Mouse (Mus musculus) gastrocnemius, postnatal 36 days (tissue): Measurements from ENCODE around the gene Prr12. TPM values are rescaled to one million over a fixed set of nuclear protein-coding genes. Genes with fewer than 3 reads are reported as not detected.
A peak's percentile ranks its signal among the peaks of the same experiment; 100 is the strongest.
"Not testable (repeated sequence)": the region's sequence is repeated elsewhere in the genome, so short reads cannot be mapped to it uniquely, and the experiment has no call there.

ENCODE experiments used
- DNase-seq, 2 experiments: peaks; one replicate each; pipeline ENCODE4 v3.0.0; 2022
- intact Hi-C: fragments of 180-260 bp; cut with DNase I; formaldehyde crosslinking; loops from one replicate; pipeline ENCODE4 v1.15.1; 2025
- long read RNA-seq, 2 experiments: library from polyadenylated mRNA; stranded (forward); transcript quantifications; one replicate each; pipeline ENCODE4 v2.0.0; 2021
- total RNA-seq, 2 experiments: library from RNA; stranded (reverse); gene quantifications; 2 replicates each; pipeline ENCODE4 v1.2.3; 2021

The Prr12 gene
- 10 to 100 TPM; 11.3 to 14.1 TPM for total RNA-seq
- long read RNA-seq, experiment 1, partial matches to known transcripts = 1 of 4 reads
- long read RNA-seq, experiment 1, other reads (novel, unspliced or antisense) = 3 of 4 reads
- long read RNA-seq, experiment 2, partial matches to known transcripts = 2 of 5 reads
- long read RNA-seq, experiment 2, other reads (novel, unspliced or antisense) = 0 of 5 reads

DNA sequence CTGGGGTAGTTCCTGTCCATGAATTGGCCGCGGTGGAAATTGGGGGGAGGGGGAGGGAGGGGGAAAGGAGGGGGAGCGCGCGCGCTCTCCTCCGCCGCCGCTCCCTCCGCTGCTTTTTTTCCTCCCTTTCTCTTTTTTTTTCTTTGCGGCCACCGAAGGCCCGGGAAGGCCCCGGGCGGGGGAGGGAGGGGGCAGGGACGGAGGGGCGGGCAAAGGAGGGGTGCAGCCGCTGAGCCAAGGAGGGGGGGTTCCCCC lies at the start of gene Prr12:
Gene Prr12 (minus strand): TSS at position 20 of the 255 bp plus-strand sequence.
- intact Hi-C loops = loop anchor here (2.0 kb wide), 1 partner anchor 34 kb away; no protein-coding TSS in a partner anchor
- no peak for DNase-seq

DNA sequence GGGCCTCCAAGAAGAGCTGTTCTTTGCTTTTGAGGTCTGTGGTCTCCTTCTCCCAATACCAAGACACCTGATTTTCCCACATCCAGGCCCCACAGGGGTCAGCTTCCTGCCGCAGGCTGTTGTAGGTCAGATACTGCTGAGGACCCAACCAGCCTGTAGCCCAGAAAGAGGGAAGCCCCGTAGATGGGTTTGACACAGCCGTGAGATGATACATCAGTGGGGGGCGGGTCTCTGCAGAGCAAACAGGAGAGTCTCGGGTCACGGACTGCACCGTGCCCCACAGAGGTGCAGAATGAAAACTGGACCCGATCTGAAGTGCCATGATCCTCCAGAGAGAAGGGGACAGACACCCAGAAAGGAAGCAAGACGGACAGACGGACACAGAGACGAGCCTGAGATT lies 49.8 kb upstream of the Prr12 start:
- no peak for DNase-seq
- intact Hi-C loops = no loop called here

GRCm38 (mm10) chr7:45100046-45100445 lies 47.4 kb upstream of the Prr12 start:
- intact Hi-C loops = no loop called here

DNA sequence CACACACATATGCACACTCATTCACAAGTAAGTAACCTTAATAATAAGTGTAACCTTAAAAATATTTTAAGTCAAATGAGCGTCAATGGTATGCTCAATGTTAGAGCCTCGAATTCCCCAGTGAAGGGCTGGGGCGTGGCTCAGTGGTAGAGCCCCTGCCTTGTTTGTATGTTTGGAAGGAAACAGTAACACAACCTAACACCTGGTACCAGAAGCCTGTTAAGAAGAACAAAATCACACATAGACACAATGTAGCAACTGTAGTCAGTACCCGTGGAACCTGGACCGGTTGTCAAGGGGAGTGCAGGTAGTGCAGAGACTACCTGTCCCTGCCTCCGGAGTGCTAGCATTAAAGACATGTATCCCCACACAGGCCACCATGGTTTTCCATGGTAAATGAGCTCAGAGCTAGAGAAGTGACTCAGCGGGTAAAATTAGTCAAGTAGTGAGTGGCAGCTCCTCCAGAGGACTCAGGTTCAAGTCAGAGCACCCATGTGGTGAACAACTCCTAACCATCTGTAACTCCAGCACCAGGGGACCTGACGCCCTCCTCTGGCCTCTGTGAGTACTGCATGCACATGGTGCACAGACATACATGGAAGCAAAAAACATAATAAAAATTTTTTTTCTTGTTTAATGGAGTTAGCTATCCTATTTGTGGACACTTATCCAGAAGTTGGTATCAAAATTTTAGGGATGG lies 46.0 kb upstream of the Prr12 start:
- no peak for DNase-seq
- intact Hi-C loops = no loop called here

More at GRCm38 (mm10) chr7:45100046-45100445, 47.4 kb upstream of the Prr12 start:
- DNase-seq = no peak

DNA sequence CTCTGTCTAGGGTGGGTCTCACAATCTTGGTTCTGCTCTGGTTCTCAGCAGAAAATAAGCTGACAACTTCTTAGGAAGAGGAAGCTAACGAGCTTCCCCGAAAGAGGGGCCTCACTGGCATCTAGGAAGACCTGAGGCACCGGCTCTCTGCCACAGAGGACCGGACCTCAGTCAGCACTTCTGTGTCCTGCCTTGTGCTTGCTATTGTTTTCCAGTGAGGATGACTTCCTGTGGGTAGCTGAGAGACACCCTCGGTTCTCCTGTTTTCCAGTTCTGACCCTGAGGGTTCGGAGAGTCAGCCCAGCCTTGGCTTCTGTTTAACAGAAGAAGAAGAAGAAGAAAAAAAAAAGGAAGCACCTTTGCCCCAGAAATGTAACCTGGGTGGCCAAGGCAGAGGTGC lies 44.8 kb upstream of the Prr12 start:
- intact Hi-C loops = no loop called here
- DNase-seq = no peak

GRCm38 (mm10) chr7:45095965-45096364 lies 43.3 kb upstream of the Prr12 start:
- intact Hi-C loops, DNase-seq: not testable (repeated sequence)

GRCm38 (mm10) chr7:45095367-45095766 lies 42.7 kb upstream of the Prr12 start:
- intact Hi-C loops = no loop called here
- DNase-seq = no peak

DNA sequence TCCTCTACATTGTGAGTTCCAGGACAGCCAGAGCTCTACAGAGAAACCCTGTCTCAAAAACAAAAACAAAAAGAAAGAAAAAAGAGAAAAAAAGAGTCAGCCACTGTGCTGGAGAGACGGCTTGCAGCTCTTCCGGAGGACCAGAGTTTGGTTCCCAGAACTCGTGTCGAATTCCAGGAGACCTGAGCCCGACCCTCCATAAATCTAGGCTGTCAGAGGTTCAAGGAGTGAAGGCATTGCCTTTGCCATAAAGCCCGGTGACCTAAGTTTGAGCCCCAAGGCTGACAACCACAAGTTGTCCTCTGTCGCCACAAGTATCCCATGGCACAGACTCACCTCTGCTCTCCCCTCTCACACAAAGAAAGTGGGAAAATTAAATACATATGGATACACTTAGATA lies 41.4 kb upstream of the Prr12 start:
- no peak for DNase-seq
- intact Hi-C loops = no loop called here

GRCm38 (mm10) chr7:45093516-45093905 lies 40.8 kb upstream of the Prr12 start:
- no peak for DNase-seq
- intact Hi-C loops = no loop called here

- intact Hi-C loops = no loop called here
- no peak for DNase-seq
These were observed 40.3 kb upstream of the Prr12 start for GRCm38 (mm10) chr7:45092828-45093515.

GRCm38 (mm10) chr7:45092048-45092447 lies 39.4 kb upstream of the Prr12 start, which contains the start of gene Rcn3:
Gene Rcn3, minus strand, starts transcription at chr7:45092221.
- DNase-seq = peak; percentile 75 to 83
- intact Hi-C loops = no loop called here

DNA sequence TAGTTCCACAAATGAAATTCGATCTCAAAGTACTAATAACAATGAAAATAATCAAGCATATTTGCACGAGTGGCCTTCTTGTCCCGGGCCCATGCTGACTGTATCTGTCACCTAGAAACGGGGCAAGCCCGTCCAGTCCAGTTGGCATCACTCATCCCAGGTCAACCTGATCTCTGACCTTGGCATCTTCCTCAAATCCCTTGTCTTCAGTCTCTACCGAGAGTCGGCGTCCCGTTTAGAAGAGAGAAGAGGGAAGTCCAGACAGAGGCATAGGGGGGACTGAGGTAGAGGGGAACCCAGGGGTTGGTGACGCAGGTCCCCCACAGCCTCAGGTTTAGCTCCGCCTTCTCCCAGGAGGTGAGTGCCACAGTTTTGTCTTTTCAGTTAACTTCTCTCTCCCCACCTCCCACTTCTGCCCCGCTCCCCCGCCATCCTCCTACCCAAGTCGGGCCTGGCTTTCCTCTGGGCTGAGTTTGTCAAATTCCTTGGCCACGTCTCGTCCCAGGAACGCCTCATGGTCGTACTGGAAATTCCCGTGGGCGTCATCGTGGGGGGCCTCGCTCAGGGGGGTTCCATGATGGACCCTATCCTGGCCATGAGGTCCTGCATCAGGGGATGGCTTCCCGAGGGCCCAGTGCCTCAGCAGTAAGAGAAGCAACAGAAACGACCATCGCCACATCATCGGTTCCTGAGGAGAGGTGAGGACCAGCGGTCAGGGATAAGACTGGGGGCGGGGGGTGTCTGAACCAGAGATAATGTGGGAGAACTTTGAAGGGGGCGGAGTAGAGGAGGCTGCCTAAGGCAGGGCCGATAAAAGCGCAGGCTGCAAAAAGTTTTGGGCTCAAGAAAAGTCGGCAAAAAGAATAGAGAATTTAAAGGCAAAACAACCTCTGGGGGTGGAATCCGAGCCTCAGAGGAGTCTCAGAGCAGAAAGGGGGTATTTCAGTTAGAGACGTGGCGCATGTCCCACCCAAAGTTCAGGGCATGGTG lies 38.6 kb upstream of the Prr12 start:
- intact Hi-C loops = no loop called here
- no peak for DNase-seq

- intact Hi-C loops = no loop called here
- DNase-seq = no peak
These were observed 37.7 kb upstream of the Prr12 start for GRCm38 (mm10) chr7:45090251-45090977.

- no peak for DNase-seq
- intact Hi-C loops = no loop called here
These were observed 35.9 kb upstream of the Prr12 start for GRCm38 (mm10) chr7:45088597-45088996.

- intact Hi-C loops = no loop called here
- DNase-seq = no peak
These were observed 33.4 kb upstream of the Prr12 start for GRCm38 (mm10) chr7:45086084-45086483.

GRCm38 (mm10) chr7:45083300-45083890 lies 30.7 kb upstream of the Prr12 start:
- intact Hi-C loops = loop anchor here (5.0 kb wide), 1 partner anchor 39 kb away; the partner anchor contains the start of gene Rps11
- no peak for DNase-seq

DNA sequence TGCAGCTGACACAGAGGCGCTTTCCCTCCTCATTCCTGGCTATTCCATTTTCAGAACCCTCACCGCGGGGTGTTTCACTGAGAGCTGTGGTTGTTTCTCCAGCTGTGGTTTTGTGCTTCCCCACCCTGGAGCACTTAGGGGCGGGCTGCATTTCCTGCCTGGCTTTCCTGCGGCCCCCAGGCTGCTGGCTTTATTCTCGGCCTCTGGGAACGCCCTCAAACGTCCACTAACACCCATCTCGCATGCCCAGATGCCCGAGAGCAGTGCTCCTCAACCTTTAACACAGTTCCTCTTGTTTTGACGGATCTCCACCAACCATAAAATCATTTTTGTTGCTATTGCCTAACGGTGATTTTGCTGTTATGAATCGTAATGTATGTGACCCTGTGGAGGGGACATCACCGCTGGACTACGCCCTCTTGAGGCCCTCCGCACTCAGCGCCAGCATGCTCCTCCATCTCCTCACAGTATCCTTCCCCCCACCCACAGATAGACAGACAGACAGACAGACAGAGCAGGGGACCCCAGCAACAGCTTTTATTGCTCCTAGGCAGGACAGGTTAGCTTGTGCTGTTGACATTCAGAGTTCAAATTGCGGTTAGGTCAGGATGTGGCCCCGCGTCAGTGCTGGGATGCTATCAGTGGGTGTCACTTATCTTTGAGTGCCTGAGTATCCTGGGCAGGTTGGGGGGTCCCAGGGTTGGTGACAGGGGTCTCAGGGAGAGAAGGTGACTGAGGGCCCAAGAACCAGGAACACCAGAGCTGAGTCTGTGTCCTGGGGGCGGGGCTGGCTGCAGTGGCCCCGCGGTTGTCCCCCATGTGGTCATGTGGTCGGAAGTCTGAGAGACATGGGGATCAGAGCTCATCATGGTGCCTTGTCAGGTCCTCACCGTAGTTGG lies 30.0 kb upstream of the Prr12 start:
- DNase-seq = peak; percentile 40 to 62
- intact Hi-C loops = loop anchor here (5.0 kb wide), 1 partner anchor 40 kb away; the partner anchor contains the start of gene Rps11

- no peak for DNase-seq
- intact Hi-C loops = loop anchor here (1.0 to 5.0 kb wide), 2 partner anchors 41 to 55 kb away; partner anchors contain the start of genes Flt3l, Gm45713 and Rps11
These were observed 28.3 kb upstream of the Prr12 start for GRCm38 (mm10) chr7:45081016-45081415.
